Mouse (Mus musculus): ENCODE measurements around the gene Pyroxd2. TPM values are rescaled to one million over a fixed set of nuclear protein-coding genes. Genes with fewer than 3 reads are reported as not detected.
"Not testable (repeated sequence)": the region's sequence is repeated elsewhere in the genome, so short reads cannot be mapped to it uniquely, and the experiment has no call there.

Gene Pyroxd2
- total RNA-seq, 2 experiments from 2014 or later, result 0.84 TPM; not detected in 1

GRCm38 (mm10) chr19:42699426-42699825 is 53.1 kb downstream of the Pyroxd2 start:
- ATAC-seq (replicated peaks; ENCODE audit: low FRiP score, poor library complexity, severe bottlenecking), result no peak

GRCm38 (mm10) chr19:42698576-42698975 is 54.0 kb downstream of the Pyroxd2 start:
- no peak for ATAC-seq (replicated peaks; ENCODE audit: low FRiP score, poor library complexity, severe bottlenecking)

DNA sequence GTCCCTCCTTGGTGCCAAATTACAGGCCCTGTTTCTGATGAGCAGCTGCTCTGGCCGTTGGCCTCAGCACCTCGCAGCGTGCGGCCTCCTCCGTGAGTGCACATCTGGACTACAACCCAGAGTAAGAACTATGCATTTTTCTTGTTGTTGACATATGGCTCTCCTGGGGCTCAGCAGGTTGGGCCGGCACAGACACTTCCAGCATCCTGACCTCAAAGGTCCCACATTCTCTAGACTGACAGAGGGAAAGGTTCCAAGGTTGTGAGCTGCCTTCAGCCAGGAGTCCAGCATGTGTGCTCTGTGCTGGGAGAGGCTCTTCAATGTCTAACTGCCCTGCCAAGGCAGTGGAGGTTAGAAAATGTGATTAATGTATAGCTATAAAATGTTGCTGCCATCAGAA is 55.2 kb downstream of the Pyroxd2 start:
- ATAC-seq (replicated peaks; ENCODE audit: low FRiP score, poor library complexity, severe bottlenecking), result no peak

DNA sequence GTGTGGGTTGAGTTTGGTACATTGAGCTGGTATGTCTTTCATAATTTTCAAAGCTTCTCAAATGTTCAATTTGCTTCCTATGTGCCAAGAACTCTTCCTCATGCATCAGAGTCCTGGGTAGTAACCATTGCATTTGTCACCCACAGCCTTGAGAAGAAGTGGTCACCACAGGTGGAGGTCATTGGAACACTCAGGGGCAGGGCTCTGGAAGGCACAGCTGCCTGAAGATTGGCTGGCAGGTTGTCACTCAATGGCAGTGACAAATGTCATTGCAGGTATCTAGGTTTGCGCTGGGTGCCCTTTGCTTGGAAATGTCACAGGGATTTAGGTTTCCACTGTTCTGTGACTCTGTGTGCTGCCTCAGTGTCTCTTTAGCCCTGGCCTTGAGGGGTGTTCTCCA is 62.3 kb downstream of the Pyroxd2 start:
- no peak for ATAC-seq (replicated peaks; ENCODE audit: low FRiP score, poor library complexity, severe bottlenecking)

DNA sequence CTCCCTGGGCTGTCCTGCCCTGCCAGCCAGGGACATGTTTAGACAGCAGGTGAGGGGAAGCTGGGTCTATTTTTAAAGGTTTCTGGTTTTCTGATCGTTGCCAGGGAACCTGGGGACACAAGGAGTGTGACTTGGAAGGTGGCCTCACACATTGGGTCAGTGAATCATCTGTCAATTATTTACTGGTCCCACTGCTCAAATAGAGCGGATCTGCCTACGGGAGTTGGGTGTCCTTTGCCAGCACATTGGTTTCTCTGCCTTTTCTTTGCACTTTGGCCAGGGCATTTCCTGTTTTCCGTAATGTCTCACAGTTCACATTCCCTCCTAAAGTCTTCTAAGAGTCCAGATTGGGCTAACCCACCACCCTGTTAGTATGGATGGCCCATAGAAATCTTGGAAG is 62.8 kb downstream of the Pyroxd2 start:
- ATAC-seq (replicated peaks; ENCODE audit: low FRiP score, poor library complexity, severe bottlenecking), result no peak

GRCm38 (mm10) chr19:42689321-42689720 is 63.3 kb downstream of the Pyroxd2 start:
- no peak for ATAC-seq (replicated peaks; ENCODE audit: low FRiP score, poor library complexity, severe bottlenecking)

DNA sequence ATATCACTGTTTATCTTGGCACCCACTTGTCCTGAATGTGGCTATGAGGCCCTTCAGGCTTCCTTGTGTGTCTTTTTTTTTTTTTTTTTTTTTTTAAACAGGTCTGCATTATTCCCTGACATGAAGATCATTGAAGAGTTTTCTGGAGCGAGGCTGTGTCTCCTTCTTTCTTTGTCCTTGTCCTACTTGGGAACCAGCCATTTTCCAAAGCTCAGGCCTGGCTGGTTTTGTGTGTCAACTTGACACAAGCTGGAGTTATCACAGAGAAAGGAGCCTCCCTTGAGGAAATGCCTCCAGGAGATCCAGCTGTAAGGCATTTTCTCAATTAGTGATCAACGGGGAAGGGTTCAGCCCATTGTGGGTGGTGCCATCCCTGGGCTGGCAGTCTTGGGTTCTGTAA is 69.8 kb downstream of the Pyroxd2 start:
- ATAC-seq (replicated peaks; ENCODE audit: low FRiP score, poor library complexity, severe bottlenecking), result not testable (repeated sequence)

- ATAC-seq (replicated peaks; ENCODE audit: low FRiP score, poor library complexity, severe bottlenecking), result no peak
Measured at GRCm38 (mm10) chr19:42678191-42678590, 74.4 kb downstream of the Pyroxd2 start.

DNA sequence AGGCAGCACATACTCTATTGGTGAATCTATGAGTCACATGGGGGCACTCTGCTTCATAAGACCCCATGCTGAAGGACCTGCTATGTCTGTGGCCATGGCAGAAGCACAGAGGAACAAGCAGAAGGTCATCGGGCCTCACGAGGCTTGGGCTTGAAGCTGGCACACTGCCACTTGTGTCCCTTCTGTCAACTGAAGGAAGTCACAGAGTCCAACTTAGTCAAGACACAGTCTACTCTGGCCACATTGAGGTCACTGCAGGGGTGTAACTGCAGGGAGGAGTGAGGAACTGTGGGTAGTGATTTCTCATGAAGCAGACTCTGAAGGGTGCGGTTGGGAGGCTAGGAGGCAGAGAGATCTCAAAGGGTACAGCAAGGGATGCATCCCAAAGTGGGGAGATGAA is 75.1 kb downstream of the Pyroxd2 start:
- no peak for ATAC-seq (replicated peaks; ENCODE audit: low FRiP score, poor library complexity, severe bottlenecking)

GRCm38 (mm10) chr19:42676931-42677330 is 75.6 kb downstream of the Pyroxd2 start:
- no peak for ATAC-seq (replicated peaks; ENCODE audit: low FRiP score, poor library complexity, severe bottlenecking)

Other genes with a start within 250 kb of the Pyroxd2 start
- 37.3 and 37.5 TPM in 2 replicates for gene R3hcc1l, start 234.0 kb downstream of the Pyroxd2 start, total RNA-seq (2015; ENCODE audit: low replicate concordance)
- 29.5 and 31.5 TPM in 2 replicates for gene R3hcc1l, start 234.0 kb downstream of the Pyroxd2 start, total RNA-seq (2017; ENCODE audit: low replicate concordance)
- gene Loxl4, start 140.0 kb downstream of the Pyroxd2 start, total RNA-seq (2015; ENCODE audit: low replicate concordance), result not detected in 2 replicates
- not detected in 2 replicates for gene Loxl4, start 140.0 kb downstream of the Pyroxd2 start, total RNA-seq (2017; ENCODE audit: low replicate concordance)
- 2.5 and 3.8 TPM in 2 replicates for gene Hps1, start 27.2 kb upstream of the Pyroxd2 start, total RNA-seq (2015; ENCODE audit: low replicate concordance)
- gene Hps1, start 27.2 kb upstream of the Pyroxd2 start, total RNA-seq (2017; ENCODE audit: low replicate concordance), result 2.7 and 4.0 TPM in 2 replicates

Data from erythroid progenitor cell, adult 5-6 weeks (primary cell).